Mouse (Mus musculus) ES-Bruce4 (cell line): ENCODE data around the gene Spock3.

ENCODE experiments used
- CTCF ChIP-seq: IDR thresholded peaks from one replicate; pipeline ENCODE4 v1.8.1; 2011; ENCODE audit warnings: low read depth, low read length
- EP300 ChIP-seq: IDR thresholded peaks from 2 replicates; pipeline ENCODE4 v1.6.1; 2011; ENCODE audit warnings: low read depth, low read length; ENCODE audit not compliant: insufficient read depth
- POLR2A ChIP-seq: IDR thresholded peaks from one replicate; pipeline ENCODE4 v1.8.1; 2011; ENCODE audit warnings: low read length; ENCODE audit not compliant: insufficient read depth

DNA sequence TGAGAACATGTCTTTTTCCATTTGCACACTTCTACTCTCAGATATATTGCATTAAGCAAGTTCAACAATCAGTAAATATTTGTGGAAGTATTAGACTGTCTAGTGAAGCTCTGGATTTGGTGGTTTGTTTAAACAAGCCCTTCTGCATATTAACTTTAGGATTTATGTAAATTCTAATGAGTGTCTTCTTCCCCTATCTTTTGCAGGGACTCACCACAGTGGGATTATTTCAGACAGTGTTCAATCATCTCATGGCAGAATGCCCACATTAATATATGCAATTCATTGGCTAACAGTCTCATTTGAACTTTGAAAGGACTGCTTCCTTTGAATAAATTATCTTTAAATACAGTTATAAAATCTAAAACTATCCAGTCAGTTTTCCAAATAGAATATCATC lies 446.9 kb downstream of the Spock3 start:
- TF ChIP-seq CTCF (no peak), POLR2A (no peak), EP300 (no peak)
